Mouse (Mus musculus): ENCODE measurements around the gene Eif3j1.

DNA sequence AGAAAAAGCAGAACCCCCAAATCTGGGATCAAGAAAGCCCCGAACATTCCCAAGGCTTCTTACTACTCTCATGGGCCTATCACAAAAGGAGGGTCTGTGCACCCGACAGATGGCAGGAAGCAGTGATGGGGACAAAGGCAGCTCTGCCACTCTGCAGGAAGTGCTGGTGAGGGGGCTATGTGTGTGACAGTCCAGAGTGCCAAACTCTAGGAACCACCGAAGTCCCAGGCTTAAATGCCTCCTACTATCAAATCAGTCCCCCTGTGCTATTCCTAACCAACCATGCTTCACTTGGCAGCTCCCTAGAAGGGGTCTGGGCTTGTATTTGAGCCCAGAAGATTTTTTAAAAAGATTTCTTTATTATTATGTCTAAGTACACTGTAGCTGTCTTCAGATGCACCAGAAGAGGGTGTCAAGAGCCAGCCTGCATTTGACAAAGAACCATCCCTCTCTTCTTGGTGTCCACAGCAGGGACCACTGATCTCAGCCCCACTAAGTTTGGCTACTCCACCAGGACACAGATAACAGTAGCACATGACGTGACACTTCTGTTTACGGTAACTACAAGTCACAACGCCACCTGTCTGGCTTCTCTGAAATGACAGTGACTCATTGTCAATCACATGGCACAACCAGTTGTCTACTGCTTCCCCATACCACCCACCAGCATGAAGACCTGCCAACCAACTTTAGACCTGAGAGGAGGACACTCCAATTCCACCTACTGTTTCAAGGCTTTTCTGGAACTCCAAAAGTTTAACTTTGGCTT, 41.0 kb downstream of the Eif3j1 start:
- TF ChIP-seq CTCF (IDR thresholded peaks at IDR 0.05; ENCODE audit: control insufficient read depth, insufficient read depth, insufficient replicate concordance, low read depth, low read length) (no peak), POLR2A (IDR thresholded peaks at IDR 0.05; ENCODE audit: control insufficient read depth, low read depth, low read length) (no peak)

Data from testis, adult 2 months (tissue).